Mouse (Mus musculus) heart, postnatal 0 days (tissue): ENCODE measurements around the gene Smg7.

Source experiments
- CTCF ChIP-seq: IDR thresholded peaks from 2 replicates; pipeline ENCODE4 v1.5.1; 2016; ENCODE audit warnings: antibody characterized with exemption, control low read depth, low read depth
- EP300 ChIP-seq: IDR thresholded peaks from 2 replicates; pipeline ENCODE4 v1.6.1; 2016; ENCODE audit warnings: antibody characterized with exemption, low read depth

DNA sequence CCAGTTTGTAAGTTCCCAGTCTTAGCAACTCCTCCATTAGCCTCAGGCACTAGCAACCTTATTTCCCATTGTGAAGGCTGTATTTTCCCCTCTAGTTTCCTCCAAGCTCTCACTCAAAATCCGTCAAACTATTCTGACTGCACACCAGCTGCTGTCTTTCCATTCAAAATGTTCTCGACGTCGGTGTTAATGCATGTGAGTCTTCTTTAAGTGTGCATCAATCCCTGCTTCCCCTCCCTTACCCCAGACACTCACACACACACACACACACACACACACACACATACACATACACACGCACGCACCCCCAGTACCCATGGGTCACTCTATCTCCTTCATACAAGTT is 1.1 kb downstream of the Smg7 start:
- TF ChIP-seq CTCF (no peak), EP300 (no peak)
